Mouse (Mus musculus) c-Kit-negative CD71-positive TER-119-positive erythroid progenitor cells, embryonic 14.5 days (primary cell): Measurements from ENCODE around the gene Clec18a.
"Not testable (repeated sequence)": the region's sequence is repeated elsewhere in the genome, so short reads cannot be mapped to it uniquely, and the experiment has no call there.

ENCODE experiments used
- DNase-seq: peaks from one replicate; pipeline ENCODE4 v3.0.0-alpha.2; 2013; ENCODE audit warnings: low read depth, low spot score

Gene Clec18a

GRCm38 (mm10) chr8:111056158-111056663, 36.0 kb downstream of the Clec18a start, which contains the start of gene Exosc6:
TSS of gene Exosc6 (plus strand) at chr8:111056339.
- DNase-seq = peak; percentile 88

DNA sequence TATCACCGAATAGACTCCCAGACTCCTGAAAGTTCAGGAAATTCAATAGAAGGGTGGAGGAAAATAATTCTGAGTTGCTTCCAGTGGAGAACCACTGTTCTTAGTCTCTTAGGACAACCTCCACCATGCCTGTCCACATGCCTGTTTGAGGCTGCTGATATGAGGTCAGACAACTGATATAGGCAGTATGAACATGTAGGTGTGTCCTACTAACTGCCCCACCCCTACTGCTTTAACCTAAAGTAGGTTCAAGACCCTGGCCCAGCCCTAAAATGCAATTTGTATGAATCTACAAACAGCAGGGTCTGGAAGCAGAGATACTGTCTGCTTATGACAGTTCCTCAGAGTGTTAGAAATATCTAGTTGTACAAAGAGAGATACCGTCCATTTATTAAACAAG, 36.6 kb downstream of the Clec18a start:
- no peak for DNase-seq

GRCm38 (mm10) chr8:111055031-111055634, 37.1 kb downstream of the Clec18a start:
- no peak for DNase-seq

DNA sequence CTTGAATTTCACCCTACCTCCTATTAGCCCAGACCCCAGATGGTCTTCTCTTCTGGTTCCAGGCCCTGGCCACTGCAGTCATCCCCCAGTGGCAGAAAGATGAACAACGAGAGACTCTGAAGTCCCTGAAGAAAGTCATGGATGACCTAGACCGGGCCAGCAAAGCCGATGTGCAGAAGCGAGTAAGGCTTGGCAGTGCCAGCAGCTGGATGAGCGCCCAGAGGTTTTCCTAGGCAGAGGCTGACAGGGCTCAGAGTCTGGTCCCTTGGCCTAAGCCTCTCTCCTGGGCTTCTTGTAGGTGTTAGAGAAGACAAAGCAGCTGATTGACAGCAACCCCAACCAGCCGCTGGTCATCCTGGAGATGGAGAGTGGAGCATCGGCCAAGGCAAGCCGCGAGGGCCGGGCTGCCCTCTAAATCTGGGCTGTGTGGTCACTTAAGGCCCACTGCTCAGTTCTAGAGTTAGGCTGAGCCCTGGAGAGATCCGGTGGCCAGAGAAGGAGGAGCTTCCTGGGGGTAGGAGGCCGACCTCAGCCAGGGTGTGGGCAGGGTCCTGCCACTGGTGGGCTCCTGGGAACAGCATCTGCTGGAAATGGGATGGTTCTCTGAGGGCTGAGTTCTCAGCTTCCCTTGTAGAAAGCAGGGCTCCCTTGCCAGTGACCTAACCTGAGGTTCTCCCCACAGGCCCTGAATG, 38.3 kb downstream of the Clec18a start:
- DNase-seq = no peak

GRCm38 (mm10) chr8:111049106-111049505, 43.1 kb downstream of the Clec18a start:
- no peak for DNase-seq

DNA sequence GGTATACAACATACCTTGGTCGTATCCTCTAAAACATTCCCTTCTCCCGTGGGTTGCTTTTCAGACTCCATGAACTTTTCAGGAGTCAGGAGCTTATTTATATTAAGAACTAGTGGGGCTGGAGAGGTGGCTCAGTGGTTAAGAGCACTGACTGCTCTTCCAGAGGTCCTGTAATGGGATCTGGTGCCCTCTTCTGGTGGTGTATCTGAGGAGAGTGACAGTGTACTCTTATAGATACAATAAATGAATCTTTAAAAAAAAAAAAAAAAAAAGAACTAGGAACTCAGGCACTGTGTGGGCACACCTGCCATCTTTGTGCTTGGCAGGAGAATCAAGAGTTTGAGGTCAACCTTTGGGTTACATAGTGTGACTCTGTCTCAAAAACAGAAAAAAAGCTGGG, 43.5 kb downstream of the Clec18a start:
- DNase-seq = no peak

DNA sequence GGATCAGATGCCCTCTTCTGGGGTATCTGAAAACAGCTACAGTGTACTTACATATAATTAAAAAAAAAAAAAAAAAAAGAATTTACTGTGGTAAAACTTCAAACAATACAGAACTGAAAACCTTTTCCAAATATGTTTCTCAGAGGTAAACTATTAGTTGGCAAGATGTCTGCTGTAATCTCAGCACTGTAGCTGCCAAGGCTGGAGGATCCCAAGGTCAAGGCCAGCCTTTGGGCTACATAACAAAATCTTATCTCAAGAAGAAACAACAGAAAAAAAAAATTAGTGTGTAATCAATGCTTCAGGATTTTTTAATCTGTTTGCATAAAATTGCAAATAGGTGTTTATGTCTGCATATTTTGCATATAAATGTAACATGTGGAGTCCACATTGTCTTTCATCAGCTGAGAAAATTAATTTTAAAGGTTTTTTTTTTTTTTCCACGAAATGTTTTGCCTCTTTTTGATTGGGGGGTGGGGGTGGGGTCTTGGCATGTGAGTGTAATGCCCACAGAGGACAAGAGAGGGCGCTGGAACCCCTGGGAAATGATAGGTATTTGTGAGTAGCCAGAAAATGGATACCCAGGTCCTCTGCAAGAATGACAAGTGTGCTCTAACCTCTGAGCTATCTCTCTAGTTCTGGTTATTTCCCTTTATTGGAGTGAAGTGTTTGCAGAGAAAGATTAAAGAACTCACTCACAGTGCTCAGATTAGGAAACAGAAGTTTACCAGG, 48.1 kb downstream of the Clec18a start:
- DNase-seq = no peak

- no peak for DNase-seq
Observed at GRCm38 (mm10) chr8:111042546-111042945, 49.7 kb downstream of the Clec18a start.

DNA sequence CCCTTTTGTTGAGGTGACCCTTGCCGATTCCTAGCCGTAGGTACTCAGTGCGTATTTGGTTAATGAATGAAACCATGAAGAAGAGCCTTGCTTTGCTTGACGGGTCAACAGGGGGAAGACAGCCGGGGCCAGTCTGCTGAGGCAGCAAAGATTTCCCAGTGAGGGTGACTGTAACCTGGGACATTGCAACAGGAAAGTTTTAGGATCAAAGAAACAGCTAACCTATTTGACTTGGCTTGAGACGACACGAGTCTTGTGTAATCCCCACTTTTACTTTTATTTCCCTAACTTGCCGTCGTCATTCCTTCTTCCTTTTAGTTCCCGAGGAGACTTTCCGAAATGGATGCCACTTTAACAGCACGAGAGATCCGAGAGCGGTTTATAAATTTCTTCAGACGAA, 55.6 kb downstream of the Clec18a start:
- no peak for DNase-seq

DNA sequence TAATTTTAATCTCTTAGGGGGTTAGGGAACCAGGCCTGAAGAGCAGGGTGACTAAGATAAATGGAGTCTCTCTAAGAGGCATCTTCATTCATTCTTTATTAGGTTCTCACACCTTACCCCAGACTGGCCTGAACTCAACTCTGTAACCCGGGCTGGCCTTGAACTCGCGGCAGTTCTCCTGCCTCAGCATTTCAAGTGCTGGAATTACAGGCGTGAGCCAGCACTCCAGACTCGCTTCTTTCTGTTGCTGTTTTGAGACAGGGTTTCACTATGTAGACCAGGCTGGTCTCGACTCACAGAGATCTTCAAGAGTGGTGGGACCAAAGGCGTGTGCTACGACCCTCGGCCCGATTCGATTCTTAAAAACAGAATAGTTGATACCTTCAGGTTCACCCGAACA, 58.0 kb downstream of the Clec18a start:
- no peak for DNase-seq

DNA sequence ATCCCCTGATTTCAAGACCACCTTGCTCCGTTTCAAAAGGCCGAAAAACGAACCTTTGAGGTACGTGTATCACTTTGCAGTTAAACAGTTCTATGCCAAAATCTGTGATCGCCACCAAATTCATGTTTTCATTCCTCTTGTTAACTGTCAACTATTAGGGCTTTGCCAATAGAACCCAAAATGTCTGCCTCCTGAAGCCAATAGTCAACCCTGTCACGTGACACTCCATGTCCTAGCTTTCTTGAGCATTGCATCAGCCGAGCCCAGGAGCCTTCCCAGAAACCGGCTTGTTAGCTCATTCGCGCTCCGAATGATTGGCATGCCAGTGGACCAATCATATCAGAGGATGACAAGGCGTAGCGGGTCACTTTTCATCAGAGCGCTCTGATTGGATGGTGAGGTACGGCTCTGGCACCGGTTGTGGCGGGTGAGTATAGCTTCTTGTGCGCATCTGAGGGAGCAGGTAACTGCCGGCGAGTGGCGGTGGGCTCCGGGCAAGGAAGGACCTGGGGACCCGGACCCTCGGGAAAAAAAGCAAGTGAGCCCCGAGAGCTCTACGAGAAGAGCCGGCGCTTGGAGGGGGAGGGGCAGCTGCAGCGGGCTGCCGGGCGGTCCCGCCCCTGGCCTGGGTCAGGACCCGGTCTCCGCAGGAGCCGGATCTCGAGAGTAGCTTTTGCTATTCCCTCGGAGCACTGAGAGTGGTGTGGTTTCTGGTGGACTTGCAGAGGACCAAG, 58.6 kb downstream of the Clec18a start:
- peak; percentile 100 for DNase-seq

- no peak for DNase-seq
Observed at GRCm38 (mm10) chr8:111032916-111033315, 59.3 kb downstream of the Clec18a start, which contains the start of gene Aars. TSS of gene Aars (plus strand) at chr8:111033144.

DNA sequence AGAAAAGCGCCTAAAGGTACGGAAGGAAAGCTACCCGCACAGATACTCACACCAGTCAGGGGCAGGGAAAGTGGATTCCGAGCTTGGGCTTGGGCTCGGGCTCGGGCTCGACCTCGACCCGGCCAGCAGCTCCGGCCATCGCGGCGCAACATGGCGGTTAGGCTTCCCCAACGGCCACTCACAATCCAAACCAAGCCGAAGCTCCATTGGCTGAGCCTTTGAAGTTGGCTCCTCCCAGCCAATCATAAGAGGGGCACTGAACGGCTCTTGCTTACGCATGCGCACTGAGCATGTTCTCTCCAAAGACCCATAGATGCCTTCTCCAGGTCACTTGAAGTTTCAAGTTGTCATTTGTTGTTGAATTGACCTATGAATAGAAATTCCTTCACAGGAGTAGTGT, 60.7 kb downstream of the Clec18a start, which contains the start of gene Ddx19b:
Gene Ddx19b, minus strand, starts transcription at position 180 of the 400 bp plus-strand sequence.
- no peak for DNase-seq

GRCm38 (mm10) chr8:111030045-111030444, 62.2 kb downstream of the Clec18a start:
- no peak for DNase-seq

DNA sequence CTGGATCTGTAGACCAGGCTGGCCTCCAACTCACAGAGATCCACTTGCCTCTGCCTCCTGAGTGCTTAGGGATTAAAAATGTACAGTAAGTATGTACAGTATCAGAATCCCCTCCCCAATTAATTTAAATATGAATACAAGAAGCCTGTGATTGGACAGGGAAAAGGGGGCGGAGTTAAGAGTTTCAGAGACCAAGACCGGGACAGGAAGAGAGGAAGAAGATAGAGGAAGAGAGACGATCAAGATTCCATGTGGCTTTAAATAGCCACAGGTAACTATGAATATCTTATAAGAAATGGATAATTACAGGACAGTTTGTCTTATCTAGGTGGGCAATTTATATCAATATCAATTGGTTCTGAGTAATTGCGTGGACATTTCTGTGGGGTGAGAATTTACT, 62.6 kb downstream of the Clec18a start:
- no peak for DNase-seq

GRCm38 (mm10) chr8:111027391-111027937, 64.8 kb downstream of the Clec18a start:
- DNase-seq = peak; percentile 62

DNA sequence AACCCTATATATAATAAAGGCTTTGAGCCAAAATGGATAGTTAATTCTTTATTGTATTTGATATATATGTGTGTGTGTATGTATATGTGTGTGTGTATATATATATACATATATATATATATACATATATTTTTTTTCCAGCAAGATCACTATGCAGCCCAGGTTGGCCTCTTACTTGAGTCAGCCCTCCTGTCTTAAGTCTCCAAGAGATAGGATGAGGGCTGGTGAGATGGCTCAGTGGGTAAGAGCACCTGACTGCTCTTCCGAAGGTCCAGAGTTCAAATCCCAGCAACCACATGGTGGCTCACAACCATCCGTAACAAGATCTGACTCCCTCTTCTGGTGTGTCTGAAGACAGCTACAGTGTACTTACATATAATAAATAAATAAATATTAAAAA, 65.6 kb downstream of the Clec18a start:
- DNase-seq = not testable (repeated sequence)

GRCm38 (mm10) chr8:111010230-111010991, 81.8 kb downstream of the Clec18a start:
- DNase-seq = not testable (repeated sequence)
